Mouse (Mus musculus) brain, embryonic 14.5 days (tissue): ENCODE measurements around the gene Rps11.

Experiments
- CTCF ChIP-seq: fragments of 200-500 bp; IDR thresholded peaks from 2 replicates; pipeline ENCODE4 v1.5.1; 2012; ENCODE audit warnings: inconsistent platforms, mild to moderate bottlenecking, moderate library complexity, borderline replicate concordance; ENCODE audit not compliant: insufficient read depth, insufficient read length; ENCODE audit errors: extremely low read depth
- POLR2A ChIP-seq: fragments of 200-500 bp; IDR thresholded peaks from 2 replicates; pipeline ENCODE4 v1.6.1; 2012; ENCODE audit warnings: mild to moderate bottlenecking, inconsistent platforms, borderline replicate concordance; ENCODE audit not compliant: poor library complexity, insufficient read depth, insufficient read length, severe bottlenecking; ENCODE audit errors: extremely low read depth

DNA sequence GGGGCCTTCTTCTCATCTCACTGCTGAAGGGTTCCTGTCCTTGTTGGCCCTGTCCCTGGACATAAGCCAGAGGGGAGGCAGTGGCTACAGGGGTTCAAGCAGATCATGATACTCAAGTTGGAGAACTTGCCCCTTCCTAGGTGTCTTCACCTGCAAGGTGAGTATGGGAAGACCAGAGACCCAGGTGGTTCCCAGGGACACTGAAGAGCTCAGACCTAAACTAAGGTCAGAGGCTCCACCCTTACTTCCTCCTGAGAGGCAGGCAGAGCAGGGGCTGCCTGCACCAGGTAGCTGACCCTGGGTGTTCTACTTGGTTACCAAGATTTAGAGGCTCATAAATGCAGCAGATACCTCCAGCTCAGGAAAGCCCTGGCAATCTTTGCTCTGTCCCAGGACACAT lies 2.3 kb downstream of the Rps11 start:
- TF ChIP-seq POLR2A (no peak), CTCF (no peak)
